Mouse (Mus musculus) gastrocnemius, postnatal 14 days (tissue): ENCODE measurements around the gene Zfp568. TPM values are rescaled to one million over a fixed set of nuclear protein-coding genes. Genes with fewer than 3 reads are reported as not detected.

ENCODE experiments used
- DNase-seq: peaks from one replicate; pipeline ENCODE4 v3.0.0; 2021; ENCODE audit warnings: mixed read lengths
- intact Hi-C: fragments of 180-260 bp; cut with DNase I; formaldehyde crosslinking; loops from one replicate; pipeline ENCODE4 v1.15.1; 2025; ENCODE audit warnings: low total_unique reads
- total RNA-seq, 2 experiments: library from RNA; stranded (reverse); gene quantifications; 2 replicates each; pipeline ENCODE4 v1.2.3; 2021

The Zfp568 gene
- total RNA-seq, 2 experiments from 2014 or later: 28.5 to 42.5 TPM

DNA sequence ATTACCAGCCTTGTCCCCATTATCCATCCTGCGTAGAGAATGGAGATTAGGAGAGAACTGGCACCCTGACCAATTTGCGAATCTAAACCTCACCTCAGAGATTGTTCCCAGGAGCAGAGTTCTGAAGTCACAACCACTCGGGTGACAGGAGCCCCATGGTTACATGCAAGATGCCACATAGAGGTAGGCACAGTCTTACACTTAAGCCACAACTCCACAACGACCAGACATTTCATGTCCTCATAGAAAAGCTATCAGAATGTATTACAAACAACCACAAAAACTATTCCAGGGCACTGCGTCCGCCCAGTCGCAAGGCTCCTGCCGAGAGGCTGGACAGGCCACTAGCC lies 440 bp upstream of the Zfp568 start:
- DNase-seq: peak; percentile 6
- intact Hi-C loops: no loop called here

DNA sequence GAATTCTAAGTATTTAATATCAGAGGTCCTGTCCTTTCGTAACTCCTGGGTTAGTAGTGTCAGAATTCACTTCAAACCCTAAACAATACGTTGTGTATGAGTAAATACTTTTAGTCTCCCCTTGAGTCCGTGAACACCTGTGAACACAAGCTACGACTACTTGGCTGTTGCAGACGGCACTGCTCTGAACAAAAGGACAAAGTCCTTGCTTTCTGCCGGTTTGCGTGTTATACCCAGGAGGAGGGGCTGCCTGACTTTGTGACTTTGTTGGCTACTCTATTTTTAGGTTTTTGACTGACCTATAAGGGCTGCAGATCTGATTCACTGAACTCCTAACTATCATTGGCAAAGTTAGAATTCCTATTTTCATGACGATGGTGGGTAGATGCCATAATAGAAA lies 2.3 kb downstream of the Zfp568 start:
- intact Hi-C loops: no loop called here
- no peak for DNase-seq

DNA sequence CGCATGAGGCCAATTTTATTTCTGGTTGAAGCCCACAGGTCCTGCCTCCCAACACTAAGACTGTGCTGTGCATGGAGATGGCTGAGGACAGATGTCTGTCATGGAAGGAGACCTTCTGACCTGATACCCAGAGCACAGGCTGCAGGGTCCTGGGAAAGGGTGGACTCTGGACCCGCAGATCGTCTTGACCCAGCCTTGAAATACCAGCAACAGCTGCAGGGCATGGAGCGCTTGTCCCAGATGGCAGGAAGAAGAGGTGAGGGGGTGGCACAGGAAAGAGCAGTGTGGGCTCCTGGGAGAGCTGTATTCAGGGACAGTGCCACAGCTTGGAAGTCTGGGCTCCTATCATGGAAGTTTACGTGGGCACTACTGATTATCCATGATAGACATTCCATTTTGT lies 3.8 kb downstream of the Zfp568 start:
- intact Hi-C loops: no loop called here
- DNase-seq: no peak

DNA sequence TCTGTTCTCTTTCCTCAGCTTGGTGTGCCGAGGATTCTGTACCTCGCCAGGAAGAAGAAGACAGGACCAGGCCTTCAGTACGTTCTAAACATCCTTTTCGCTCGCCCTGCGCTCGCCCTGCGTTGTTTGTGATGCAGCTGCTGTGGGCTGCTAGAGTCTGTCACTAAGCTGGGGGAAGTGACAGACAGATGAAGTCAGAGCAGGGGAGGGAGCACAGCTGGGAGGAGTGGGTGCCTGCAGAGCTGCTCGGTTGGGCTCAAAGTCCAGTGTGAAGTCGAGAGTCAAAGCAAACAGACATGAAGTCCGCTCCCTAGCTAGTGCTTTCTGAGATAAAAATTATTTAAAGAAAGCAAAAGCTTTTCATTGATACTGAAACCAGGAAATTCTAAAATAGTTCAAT lies 5.3 kb downstream of the Zfp568 start:
- intact Hi-C loops: no loop called here
- DNase-seq: peak; percentile 11

DNA sequence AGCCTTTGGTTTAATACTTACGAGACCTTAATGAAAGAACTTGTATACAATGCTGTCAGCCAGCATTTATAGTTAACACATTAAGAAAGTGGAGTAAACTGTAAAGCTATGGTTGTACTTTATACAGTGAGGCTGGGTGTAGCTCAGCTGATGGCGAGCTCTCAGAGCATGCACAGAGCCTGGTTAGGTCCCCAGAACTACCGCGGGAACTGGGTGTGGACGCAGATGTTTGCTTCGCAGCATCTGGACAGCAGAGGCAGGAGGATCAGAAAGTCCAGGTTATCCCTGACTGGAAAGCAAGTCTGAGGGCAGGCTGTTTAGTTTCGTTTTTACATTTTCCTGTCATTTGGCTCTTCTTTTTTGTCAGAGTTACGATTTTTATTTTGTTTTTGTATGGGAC lies 8.9 kb downstream of the Zfp568 start:
- intact Hi-C loops: no loop called here
- DNase-seq: no peak

DNA sequence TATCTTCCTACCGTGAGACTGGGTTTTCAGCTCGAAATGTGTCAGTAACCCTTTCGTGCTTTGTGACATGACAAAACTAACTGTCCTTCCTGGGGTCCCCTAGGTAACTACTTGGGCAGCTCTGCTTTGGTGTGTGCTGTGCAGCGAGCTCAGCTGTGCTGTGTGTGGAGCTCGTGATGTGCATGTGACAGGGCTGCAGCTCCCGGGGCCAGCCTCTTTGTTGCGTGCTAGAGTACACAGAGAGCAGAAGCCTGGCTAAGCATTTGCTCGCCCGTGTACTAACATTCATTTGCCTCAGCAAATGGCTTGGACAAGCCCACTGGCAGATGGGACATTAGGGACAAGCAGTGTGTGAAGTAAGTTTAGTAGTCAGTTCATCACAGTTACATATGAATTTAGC lies 9.6 kb downstream of the Zfp568 start:
- intact Hi-C loops: no loop called here
- no peak for DNase-seq

DNA sequence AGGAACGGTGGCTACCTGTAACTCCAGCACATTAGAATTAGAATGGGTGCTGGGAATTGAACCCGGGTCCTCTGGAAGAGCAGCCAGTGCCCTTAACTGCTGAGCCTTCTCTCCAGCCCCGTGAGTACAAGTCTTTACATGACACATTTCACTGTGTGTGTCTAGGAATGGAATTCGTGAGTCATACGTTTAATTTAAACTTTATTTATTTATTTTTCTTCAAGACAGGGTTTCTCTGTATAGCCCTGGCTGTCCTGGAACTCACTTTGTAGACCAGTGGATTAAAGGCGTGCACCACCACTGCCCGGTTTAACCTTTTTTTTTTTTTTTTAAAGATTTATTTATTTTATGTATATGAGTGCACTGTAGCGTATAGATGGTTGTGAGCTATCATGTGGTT lies 11.4 kb downstream of the Zfp568 start:
- intact Hi-C loops: no loop called here
- no peak for DNase-seq

DNA sequence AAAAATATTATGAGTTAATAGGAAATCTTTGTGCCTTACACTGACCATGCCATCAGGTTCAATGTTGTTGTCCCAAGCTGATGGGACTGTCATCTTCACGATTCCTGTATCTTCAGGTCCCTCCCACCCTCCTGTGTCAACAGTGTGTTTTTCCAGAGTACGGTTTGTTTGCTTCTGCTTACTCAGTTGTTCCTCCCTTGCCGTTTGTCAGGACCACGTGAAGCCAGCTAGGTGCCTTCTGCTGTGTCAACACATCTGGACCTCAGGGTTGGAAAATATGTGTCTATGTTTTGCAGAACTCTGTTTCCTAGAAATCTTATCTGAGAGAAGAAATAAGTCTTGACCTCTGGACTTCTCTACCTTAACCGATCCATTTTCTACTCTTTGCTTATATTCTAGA lies 16.8 kb downstream of the Zfp568 start:
- DNase-seq: no peak

DNA sequence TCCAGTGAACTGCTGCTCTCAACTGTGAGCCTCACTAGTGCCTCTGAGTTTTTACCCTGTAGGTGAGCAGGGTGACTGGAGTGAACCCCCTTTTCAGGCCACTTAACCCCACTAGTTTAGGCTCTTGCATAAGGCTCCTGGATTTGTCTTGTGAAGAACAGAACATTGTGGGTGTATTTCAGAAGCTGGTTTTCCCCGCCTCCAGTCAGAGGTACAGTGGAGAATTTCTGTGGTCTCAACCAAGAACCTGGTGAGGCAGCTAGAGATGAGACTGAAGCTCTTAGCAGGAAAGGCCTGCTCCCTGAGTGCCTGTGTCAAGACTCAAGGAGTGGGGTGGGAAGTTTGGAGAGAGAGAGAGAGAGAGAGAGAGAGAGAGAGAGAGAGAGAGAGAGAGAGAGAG lies 23.8 kb downstream of the Zfp568 start:
- no peak for DNase-seq
- intact Hi-C loops: no loop called here

More for the DNA sequence above, 16.8 kb downstream of the Zfp568 start:
- intact Hi-C loops: no loop called here

DNA sequence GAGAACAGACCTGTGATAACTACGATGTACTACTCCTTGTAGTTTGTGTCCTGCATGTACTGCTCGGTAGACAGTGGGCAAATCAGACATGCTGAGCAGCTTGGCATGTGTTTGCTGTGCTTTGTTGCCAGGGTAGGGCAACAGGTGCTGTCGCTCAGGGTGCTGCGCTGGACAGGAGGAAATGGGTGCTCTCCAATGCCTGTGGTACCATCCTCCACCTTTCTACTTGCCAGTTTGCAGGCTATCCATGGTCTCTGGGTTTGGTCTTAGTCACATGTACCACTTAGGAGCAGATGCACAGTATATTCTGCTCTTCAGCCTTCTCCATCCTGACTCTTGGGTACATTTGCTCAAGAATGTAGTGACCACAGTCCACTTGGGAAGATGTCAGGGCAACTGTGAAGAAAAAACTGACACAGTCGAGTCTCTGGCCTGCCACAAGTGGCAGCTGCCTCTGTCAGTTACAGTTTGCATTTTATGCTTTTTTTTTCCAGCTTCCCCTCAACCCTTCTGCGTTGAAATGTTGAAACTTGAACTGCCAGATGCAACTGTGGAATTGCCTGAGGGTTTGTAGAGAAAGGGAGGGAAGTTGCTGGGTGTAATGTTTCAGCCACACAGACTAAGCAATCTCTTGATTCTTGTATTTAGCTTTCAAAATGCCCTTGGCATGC lies 24.4 kb downstream of the Zfp568 start:
- DNase-seq: peak; percentile 37
- intact Hi-C loops: no loop called here

DNA sequence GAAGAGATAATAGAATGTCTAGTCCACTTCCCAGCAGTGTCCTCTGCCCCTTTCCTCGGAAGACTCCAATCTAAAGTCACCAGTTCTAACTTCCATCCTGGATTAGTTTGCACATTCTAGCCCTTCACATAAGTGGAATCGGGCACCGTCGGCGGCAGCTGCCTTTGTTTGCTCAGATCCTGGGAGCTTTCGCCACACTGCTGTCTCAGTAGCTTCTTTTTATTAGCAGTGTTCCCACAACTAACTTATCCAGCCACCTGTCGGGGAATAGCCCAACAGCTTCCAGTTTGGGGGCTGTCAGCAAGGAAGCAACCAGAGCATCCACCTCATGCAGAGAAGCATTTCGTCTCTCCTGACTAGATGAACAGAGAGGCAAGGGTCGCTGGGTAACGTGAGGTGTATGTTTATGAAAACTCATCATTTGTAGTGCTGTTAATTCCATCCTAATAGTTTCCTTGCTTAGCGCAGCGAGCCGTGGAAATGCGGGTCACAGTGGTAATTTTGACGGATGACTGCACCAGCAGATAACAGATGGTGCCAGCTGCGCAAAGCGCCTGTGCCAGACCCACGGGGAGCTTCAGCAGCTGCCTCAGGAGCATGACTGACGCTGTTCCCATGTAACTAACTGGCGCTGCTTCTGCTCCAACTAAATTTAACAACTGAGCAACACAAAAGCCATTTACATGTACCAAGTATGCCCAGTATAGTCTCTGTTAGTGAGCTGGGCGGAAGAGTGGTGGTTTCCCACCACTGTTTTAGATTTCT lies 25.7 kb downstream of the Zfp568 start:
- intact Hi-C loops: loop anchor here (10.0 kb wide), 1 partner anchor 195 kb away; no protein-coding TSS in a partner anchor
- DNase-seq: peak; percentile 81

DNA sequence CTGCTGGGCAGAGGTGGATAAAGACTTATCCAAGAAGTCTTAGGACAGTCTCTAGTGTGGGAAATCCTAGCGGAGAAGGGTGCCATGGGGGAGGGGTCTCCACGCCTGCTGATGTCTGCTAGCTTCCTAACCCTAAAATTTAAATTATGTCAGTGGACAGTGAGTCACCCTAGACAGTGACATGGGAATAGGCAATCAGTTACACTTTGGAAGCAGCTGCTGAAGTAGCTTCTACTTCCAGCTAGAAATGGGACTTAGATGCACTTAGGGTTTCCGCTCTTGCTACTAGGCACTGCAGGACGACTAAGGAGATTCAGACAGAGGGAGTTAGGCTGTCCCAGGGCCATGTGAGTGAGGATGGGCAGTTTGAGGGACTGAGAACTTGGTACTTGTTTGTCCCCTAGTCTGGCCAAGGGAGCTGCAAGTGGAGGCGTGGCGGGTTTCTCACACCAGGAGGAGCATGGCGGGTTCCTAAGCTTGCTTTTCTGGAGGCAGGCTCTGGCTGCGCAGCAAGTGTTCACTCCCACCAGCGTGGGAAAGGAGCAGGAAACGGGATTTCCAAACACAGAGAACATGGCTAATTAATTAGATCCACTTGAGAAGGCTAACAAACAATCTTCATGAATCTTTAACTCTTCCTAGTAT lies 26.9 kb downstream of the Zfp568 start:
- intact Hi-C loops: loop anchor here (10.0 kb wide), 1 partner anchor 194 kb away; no protein-coding TSS in a partner anchor
- DNase-seq: peak; percentile 20

DNA sequence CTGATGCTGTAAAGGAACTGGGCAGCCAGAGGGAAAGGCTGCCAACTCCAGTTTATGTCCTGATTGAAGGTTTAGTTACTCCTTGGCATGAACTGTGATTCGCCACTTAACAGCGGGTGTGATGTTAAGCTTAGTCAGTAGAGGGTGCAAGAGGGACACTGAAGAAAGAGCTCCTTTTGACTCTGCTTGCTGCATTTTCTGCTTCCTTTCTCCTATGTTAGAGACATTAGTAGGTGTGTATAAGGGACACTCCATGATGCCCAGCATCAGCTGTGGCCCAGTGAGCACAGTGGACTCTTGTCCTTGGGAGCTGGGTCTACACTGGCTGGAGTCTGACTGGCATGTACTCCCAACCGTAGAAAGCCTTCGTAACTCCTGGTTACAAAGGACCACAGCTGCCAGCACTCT lies 29.2 kb downstream of the Zfp568 start:
- DNase-seq: peak; percentile 30
- intact Hi-C loops: loop anchor here (10.0 kb wide), 1 partner anchor 192 kb away; no protein-coding TSS in a partner anchor

DNA sequence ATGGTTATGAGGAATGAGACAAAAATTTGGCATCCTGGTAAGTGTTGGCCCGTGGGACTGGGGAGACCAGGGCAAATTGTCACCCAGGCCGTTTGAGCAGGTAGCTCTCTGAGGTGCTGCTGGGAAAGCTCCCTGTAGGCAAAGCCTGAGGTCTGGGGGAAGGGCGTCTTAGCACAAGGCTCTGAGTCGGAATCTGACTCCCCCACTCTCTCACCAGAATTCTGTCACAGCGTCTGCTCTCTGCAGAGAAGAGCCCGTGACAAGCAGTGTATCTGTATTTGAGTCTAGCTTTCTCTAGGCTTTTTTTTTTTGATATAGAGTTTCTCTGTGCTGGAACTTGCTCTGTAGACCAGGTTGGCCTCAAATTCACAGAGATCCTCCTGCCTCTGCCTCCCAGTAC lies 33.5 kb downstream of the Zfp568 start:
- no peak for DNase-seq
- intact Hi-C loops: loop anchor here (10.0 kb wide), 1 partner anchor 188 kb away; no protein-coding TSS in a partner anchor

DNA sequence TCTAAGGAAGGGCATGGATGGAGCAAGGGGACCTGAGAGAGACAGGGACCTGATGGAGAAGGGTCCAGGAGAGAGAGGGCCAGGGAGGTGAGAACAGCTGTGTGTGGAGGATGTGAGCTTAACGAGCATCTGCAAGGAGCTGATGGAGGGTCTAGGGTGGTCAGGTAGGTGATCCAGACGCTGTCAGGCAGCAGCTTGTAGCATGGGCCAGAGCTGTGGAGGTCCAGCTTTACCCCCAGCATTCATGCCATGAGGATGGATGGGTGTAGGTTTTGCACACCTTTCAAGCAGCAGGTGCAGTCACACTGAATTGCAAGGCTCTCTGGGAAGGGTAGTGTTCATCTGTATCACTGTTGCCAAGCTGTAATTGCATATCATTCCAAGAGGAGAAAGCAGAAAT lies 35.8 kb downstream of the Zfp568 start:
- no peak for DNase-seq
- intact Hi-C loops: loop anchor here (10.0 kb wide), 1 partner anchor 185 kb away; no protein-coding TSS in a partner anchor

DNA sequence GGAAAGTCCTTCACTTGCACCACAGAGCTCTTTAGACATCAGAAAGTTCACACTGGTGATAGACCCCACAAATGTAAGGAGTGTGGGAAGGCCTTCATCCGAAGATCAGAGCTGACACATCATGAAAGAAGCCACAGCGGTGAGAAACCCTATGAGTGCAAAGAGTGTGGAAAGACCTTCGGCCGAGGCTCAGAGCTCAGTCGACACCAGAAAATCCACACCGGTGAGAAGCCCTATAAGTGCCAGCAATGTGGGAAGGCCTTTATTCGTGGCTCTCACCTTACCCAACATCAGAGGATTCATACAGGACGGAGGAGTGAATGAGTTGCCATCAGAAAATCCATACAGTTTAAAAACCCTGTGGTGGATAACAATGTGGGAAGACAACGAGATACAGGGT lies 39.6 kb downstream of the Zfp568 start:
- no peak for DNase-seq
- intact Hi-C loops: no loop called here

DNA sequence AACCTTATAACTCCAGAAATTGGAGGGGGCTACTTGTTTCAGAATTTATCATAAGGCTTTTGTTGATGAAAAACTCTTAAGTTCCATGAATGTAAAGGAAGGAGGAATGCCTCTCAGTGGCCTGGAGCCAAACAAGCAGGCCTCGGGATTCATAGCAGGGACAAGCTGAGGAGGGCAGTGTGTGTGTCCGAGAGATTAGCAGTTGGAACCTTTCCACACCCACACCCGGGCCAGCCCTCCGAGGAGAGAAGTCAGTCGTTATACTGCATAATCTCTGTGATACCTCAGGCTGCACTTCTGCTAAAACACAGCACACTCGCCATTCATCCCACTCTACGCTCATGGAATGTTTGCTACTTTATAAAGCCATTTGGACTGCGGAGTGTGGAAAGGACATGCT lies 40.0 kb downstream of the Zfp568 start:
- intact Hi-C loops: no loop called here
- DNase-seq: no peak

DNA sequence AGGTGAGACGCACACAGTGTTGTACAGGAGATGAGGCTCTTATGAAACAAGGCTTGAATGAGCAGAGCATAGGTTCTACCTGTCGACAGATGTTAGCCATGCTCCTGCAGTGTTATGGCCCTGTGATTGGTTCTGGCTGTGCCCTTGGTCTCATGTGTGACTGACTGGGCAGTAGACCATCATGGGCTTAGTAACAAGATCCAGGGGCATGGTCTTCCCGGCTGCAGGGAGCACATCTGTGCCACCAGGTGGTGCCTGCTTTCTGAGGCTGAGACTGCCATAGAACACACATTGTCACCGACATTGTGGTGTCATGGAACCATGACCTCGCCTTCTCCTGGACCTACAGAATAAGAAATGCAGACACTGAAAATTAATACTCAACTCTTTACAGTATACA lies 41.6 kb downstream of the Zfp568 start:
- DNase-seq: peak; percentile 24
- intact Hi-C loops: no loop called here

DNA sequence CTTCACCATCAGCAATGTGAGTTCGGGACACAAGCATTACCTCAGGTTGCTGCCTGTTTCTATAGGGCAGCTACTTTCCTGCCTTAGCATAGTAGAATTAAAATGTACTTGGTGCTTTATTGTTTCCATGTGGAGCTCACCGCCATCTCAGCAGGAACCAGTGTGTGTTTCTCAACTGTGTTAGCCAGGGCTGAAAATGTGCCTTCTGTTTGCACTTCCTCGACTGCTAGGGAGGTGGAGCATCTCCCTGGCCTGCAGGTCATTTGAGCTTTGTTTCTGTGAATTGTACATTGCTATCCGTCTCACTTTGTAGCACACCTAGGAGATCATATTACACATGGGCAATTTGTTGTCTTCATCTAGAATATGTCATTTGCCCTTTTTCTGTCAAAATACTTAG lies 43.6 kb downstream of the Zfp568 start:
- no peak for DNase-seq
- intact Hi-C loops: no loop called here

DNA sequence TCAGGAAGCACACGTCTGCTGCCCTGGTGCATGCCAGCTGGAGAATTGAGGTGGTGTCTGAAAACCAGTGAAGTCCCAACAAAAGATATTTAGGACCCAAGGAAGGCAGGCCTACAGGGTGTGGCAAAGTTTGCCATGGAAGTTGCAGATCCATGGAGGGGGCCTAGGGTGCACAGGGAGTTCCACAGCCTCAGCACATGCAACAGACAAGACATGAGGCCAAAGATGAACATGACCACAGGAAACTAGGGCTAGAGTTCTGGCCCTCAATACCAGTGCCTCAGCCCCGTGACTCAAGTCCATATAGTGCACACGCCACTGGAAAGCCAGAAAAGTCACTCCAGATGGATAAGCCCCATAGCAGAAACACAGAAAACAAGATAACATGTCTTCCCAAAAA lies 44.8 kb downstream of the Zfp568 start:
- intact Hi-C loops: no loop called here
- DNase-seq: no peak

DNA sequence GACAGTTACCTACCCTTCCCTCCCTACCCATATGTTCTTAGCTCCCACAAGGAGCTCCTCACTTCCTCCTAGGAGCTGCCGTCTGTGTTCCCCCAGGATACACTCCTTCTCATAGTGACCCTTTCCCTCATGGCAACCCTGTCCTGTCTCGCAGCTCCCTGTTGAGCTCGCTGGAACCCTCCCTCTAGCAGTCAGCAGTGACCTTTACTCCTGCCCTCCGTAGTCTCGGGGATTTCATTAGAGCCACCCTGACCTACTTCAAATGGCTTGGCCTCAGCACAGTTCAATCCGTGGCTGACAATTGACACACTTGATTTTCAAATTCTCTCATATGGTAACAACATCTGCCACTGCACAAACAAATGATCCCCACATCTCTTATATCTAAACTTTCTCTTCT lies 46.9 kb downstream of the Zfp568 start:
- no peak for DNase-seq
- intact Hi-C loops: no loop called here
